17 mouse cellular contexts compared by ENCODE assay signal in the genomic region with DNA sequence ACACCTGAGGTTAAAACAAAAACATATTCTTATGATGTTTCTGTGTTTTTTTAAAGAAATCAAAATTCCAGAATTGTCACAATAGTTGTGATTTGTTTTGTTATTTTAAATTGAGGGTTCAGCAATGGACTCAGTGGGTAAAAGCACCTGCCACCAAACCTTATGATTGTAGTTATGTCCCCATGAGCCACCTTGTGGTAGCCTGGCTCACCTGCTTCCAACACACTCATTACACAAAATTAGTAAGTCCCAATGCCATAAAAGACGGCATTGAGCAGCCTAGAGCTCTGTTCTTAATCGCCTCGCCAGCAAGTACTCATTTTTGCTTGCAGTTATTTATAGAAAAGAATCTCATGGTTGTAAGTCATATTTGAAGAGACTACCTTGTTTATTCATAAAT. TPM values are rescaled to one million over a fixed set of nuclear protein-coding genes. Genes with fewer than 3 reads are reported as not detected.
DNase-seq lines count a peak whose midpoint lies in the region; ATAC-seq and TF ChIP-seq lines count a peak whose summit lies in the region.
"Had no signal": no experiment of that assay in that cellular context is flagged by ENCODE, and none has a peak within 500 bp of the region (broad histone marks: within the 10 kb centered on the region; RNA-seq: fewer than 3 reads in every experiment).

No protein-coding gene starts in this region.

- no peaks in the 10 kb centered on the region for H3K27me3 ChIP-seq in liver, postnatal 0 days (ENCODE audit: insufficient read depth, low read length)
- H3K27me3 ChIP-seq in liver, embryonic 11.5 days (replicated peaks; ENCODE audit: control insufficient read depth, insufficient read depth, low read length) = no peaks in the 10 kb centered on the region
- no peaks in the 10 kb centered on the region for H3K27me3 ChIP-seq in CH12.LX (replicated peaks)

- TF ChIP-seq RAD21 in CH12.LX (IDR thresholded peaks at IDR 0.05; ENCODE audit: low read depth, low read length) = peak; percentile 9

- no peaks in the 10 kb centered on the region for H3K79me2 ChIP-seq in CH12.LX (replicated peaks; ENCODE audit: control insufficient read depth, extremely low read depth, insufficient read depth, poor library complexity, severe bottlenecking)

- no peak for ATAC-seq in liver, postnatal 0 days
- no peak for ATAC-seq in liver, embryonic 11.5 days (replicated peaks; ENCODE audit: low FRiP score)
- no peak for ATAC-seq in granulocyte monocyte progenitor cell, adult 5-6 weeks (replicated peaks; ENCODE audit: poor library complexity, severe bottlenecking)

- H3K9me3 ChIP-seq in liver, postnatal 0 days (ENCODE audit: low read length) = no peaks in the 10 kb centered on the region
- H3K9me3 ChIP-seq in liver, embryonic 11.5 days (ENCODE audit: control insufficient read depth, low read length) = no peaks in the 10 kb centered on the region
- H3K9me3 ChIP-seq in CH12.LX (replicated peaks; ENCODE audit: low read length) = no peaks in the 10 kb centered on the region

- H3K36me3 ChIP-seq in liver, postnatal 0 days (replicated peaks; ENCODE audit: insufficient read depth, low read length) = peaks cover 3% of the 10 kb centered on the region
- H3K36me3 ChIP-seq in liver, embryonic 11.5 days (ENCODE audit: control insufficient read depth, insufficient read depth, low read length) = peaks cover 3% of the 10 kb centered on the region
- H3K36me3 ChIP-seq in CH12.LX (replicated peaks in 1 of 2; ENCODE audit: control insufficient read depth in 1 of 2, insufficient read depth in 1 of 2, low read length in 1 of 2) = peaks cover 4 to 54% of the 10 kb centered on the region in 2 experiments

- no peak for TF ChIP-seq POLR2A in CH12.LX (IDR thresholded peaks at IDR 0.05; ENCODE audit: low read depth, low read length)

- no peak for TF ChIP-seq EP300 in liver, postnatal 0 days (IDR thresholded peaks at IDR 0.05; ENCODE audit: low read depth)
- no peak for TF ChIP-seq EP300 in CH12.LX (IDR thresholded peaks at IDR 0.05; ENCODE audit: low read length)

- TF ChIP-seq CTCF in liver, postnatal 0 days (IDR thresholded peaks at IDR 0.05; ENCODE audit: low read depth) = peak; percentile 40
- TF ChIP-seq CTCF in CH12.LX (conservative IDR thresholded peaks at IDR 0.05 in 1 of 2, IDR thresholded peaks at IDR 0.05 in 1 of 2; ENCODE audit: low read depth in 2 of 2, low read length in 2 of 2) = peak in 1 of 2 experiments; percentile 47; a peak in 2 of 4 replicates

- dilution Hi-C loops in CH12.LX (cut with MboI; ENCODE audit: extremely low pct_ligation_motif_present, extremely low pct_unique_long_range_greater_than_20kb, low sequenced_read_pairs) = no loop called here

- no peak overlapping the region for H3K9ac ChIP-seq in liver, postnatal 0 days (replicated peaks)
- no peak overlapping the region for H3K9ac ChIP-seq in liver, embryonic 11.5 days (ENCODE audit: low read depth, low read length)
- no peak overlapping the region for H3K9ac ChIP-seq in CH12.LX (ENCODE audit: insufficient read depth, low read depth)

- peak; percentile 2 for DNase-seq in embryo, embryonic 11 days
- DNase-seq in embryo, embryonic 10.5 days (ENCODE audit: low spot score) = no peak
- DNase-seq in liver, postnatal 0 days = no peak
- no peak for DNase-seq in liver, embryonic 11.5 days (ENCODE audit: low spot score)
- DNase-seq in CH12.LX (ENCODE audit: extremely low read depth) = peak; percentile 2
- peak; percentile 9 for DNase-seq in induced T-regulatory cell, adult 2 months (ENCODE audit: low read depth)
- DNase-seq in neural tube, embryonic 10.5 days (ENCODE audit: extremely low spot score, low spot score) = no peak
- DNase-seq: cerebellum, adult 18-20 months; heart, postnatal 36 days; layer of hippocampus, adult 9-11 months; liver; lung, postnatal 14 days had no signal

- in situ Hi-C loops in CH12.LX (cut with MboI; ENCODE audit: low pct_ligation_motif_present, low pct_unique_long_range_greater_than_20kb, low sequenced_read_pairs) = no loop called here

- H3K27ac ChIP-seq in liver, postnatal 0 days (ENCODE audit: low read depth) = no peak overlapping the region
- no peak overlapping the region for H3K27ac ChIP-seq in liver, embryonic 11.5 days (ENCODE audit: low read depth, low read length)
- H3K27ac ChIP-seq in CH12.LX (ENCODE audit: insufficient read depth, low read depth) = no peak overlapping the region

- WGBS in liver, postnatal 0 days (ENCODE audit: insufficient replicate concordance) = 81% methylated on average over 3 of the region's 3 CpGs
- 87% methylated on average over 3 of the region's 3 CpGs for WGBS in liver, embryonic 11.5 days

- H3K4me3 ChIP-seq in liver, postnatal 0 days (ENCODE audit: low read depth, low read length) = no peak overlapping the region
- no peak overlapping the region for H3K4me3 ChIP-seq in liver, embryonic 11.5 days (ENCODE audit: low read depth, low read length)
- no peak overlapping the region for H3K4me3 ChIP-seq in CH12.LX (replicated peaks in 1 of 3; ENCODE audit: low read depth in 2 of 3, low read length in 2 of 3, poor library complexity in 1 of 3)
- H3K4me3 ChIP-seq: erythroblast, embryonic 14.5 days; myocyte had no signal

- H3K4me2 ChIP-seq in liver, postnatal 0 days (ENCODE audit: low read depth, low read length) = no peak overlapping the region
- H3K4me2 ChIP-seq in liver, embryonic 11.5 days = no peak overlapping the region
- H3K4me2 ChIP-seq in CH12.LX (ENCODE audit: insufficient read depth, low read depth, poor library complexity, severe bottlenecking) = no peak overlapping the region

- no peaks in the 10 kb centered on the region for H3K4me1 ChIP-seq in liver, postnatal 0 days (ENCODE audit: insufficient read depth)
- no peaks in the 10 kb centered on the region for H3K4me1 ChIP-seq in liver, embryonic 11.5 days (replicated peaks; ENCODE audit: control insufficient read depth, insufficient read depth, low read length)
- H3K4me1 ChIP-seq in CH12.LX (ENCODE audit: control insufficient read depth in 1 of 2, insufficient read depth in 2 of 2) = no peaks in the 10 kb centered on the region

TF ChIP-seq in CH12.LX, 34 proteins besides CTCF, POLR2A, EP300 and RAD21:
- TF ChIP-seq MAZ (IDR thresholded peaks at IDR 0.05; ENCODE audit: low read depth, low read length) (no peak), KAT2A (IDR thresholded peaks at IDR 0.05; ENCODE audit: insufficient replicate concordance, low read length) (no peak), IRF4 (IDR thresholded peaks at IDR 0.05; ENCODE audit: low read depth, low read length) (no peak), SMC3 (IDR thresholded peaks at IDR 0.05; ENCODE audit: low read depth, low read length) (0 out of 2 replicates have a peak, but pooled peaks have one; percentile 12)

RNA-seq across cellular contexts. Expression of a gene that starts 43.2 kb away (rescaled TPM):
- 4.9 and 5.2 TPM in 2 replicates for polyA plus RNA-seq in liver, postnatal 0 days (2015; fragmentation: Nextera tagmentation; extraction: Ambion mirVana)
- 20.4 and 21.6 TPM in 2 replicates for polyA plus RNA-seq in liver, embryonic 11.5 days (2014; fragmentation: Nextera tagmentation; extraction: Ambion mirVana)
- total RNA-seq in CH12.LX (2012; rRNA removed) (9.3 and 10.9 TPM in 2 replicates), CH12.LX (2014; rRNA removed) (14.4 and 17.2 TPM in 2 replicates)
- 16.5 and 19.7 TPM in 2 replicates for polyA plus RNA-seq in CH12.LX (2012; ENCODE audit: insufficient read length, low read depth)
- total RNA-seq in granulocyte monocyte progenitor cell, adult 5-6 weeks (2014; fragmentation: Nextera tagmentation) = 2.7 and 3.7 TPM in 2 replicates
- 6.4 and 7.1 TPM in 2 replicates for total RNA-seq in granulocyte monocyte progenitor cell, adult 5-6 weeks (2017)
- polyA plus RNA-seq: erythroblast, embryonic 14.5 days had no signal

RNA-seq across cellular contexts. Expression of a gene that starts 45.8 kb away (rescaled TPM):
- polyA plus RNA-seq in liver, postnatal 0 days (2015; fragmentation: Nextera tagmentation; extraction: Ambion mirVana) = 10.8 and 12.1 TPM in 2 replicates
- 42.1 and 42.6 TPM in 2 replicates for polyA plus RNA-seq in liver, embryonic 11.5 days (2014; fragmentation: Nextera tagmentation; extraction: Ambion mirVana)
- total RNA-seq in CH12.LX (2012; rRNA removed) (28.5 and 30.8 TPM in 2 replicates), CH12.LX (2014; rRNA removed) (55.8 and 57.1 TPM in 2 replicates)
- polyA plus RNA-seq in CH12.LX (2012; ENCODE audit: insufficient read length, low read depth) = 23.2 and 24.0 TPM in 2 replicates
- total RNA-seq in granulocyte monocyte progenitor cell, adult 5-6 weeks (2014; fragmentation: Nextera tagmentation) = 46.4 and 47.5 TPM in 2 replicates
- 81.6 and 86.7 TPM in 2 replicates for total RNA-seq in granulocyte monocyte progenitor cell, adult 5-6 weeks (2017)

RNA-seq across cellular contexts. Expression of a gene that starts 45.9 kb away (rescaled TPM):
- 0.06 TPM in 1 of 2 replicates, not detected in the other for polyA plus RNA-seq in liver, postnatal 0 days (2015; fragmentation: Nextera tagmentation; extraction: Ambion mirVana)
- 0.10 TPM in 2 replicates for polyA plus RNA-seq in liver, embryonic 11.5 days (2014; fragmentation: Nextera tagmentation; extraction: Ambion mirVana)
- total RNA-seq in CH12.LX (2012; rRNA removed) = 0.04 TPM in 1 of 2 replicates, not detected in the other
- total RNA-seq in CH12.LX (2014; rRNA removed) = not detected in 2 replicates
- polyA plus RNA-seq in CH12.LX (2012; ENCODE audit: insufficient read length, low read depth) = not detected in 2 replicates
- not detected in 2 replicates for total RNA-seq in granulocyte monocyte progenitor cell, adult 5-6 weeks (2014; fragmentation: Nextera tagmentation)
- total RNA-seq in granulocyte monocyte progenitor cell, adult 5-6 weeks (2017) = 0.65 TPM in 1 of 2 replicates, not detected in the other
- total RNA-seq: gastrocnemius, adult 8-10 months; heart, postnatal 36 days had no signal
- polyA plus RNA-seq: erythroblast, embryonic 14.5 days; spleen, adult 2 months had no signal

Comparison
In these comparisons a context has a peak if more than half of its experiments do, and no peak if none do; other contexts are left out.
1. DNase-seq: peak in embryo, embryonic 11 days (single experiment), CH12.LX (single experiment) and induced T-regulatory cell, adult 2 months (single experiment); none in embryo, embryonic 10.5 days (single experiment), liver, postnatal 0 days (single experiment), liver, embryonic 11.5 days (single experiment) and neural tube, embryonic 10.5 days (single experiment).